Mouse (Mus musculus) liver, embryonic 13.5 days (tissue): ENCODE measurements around the gene Naa38. TPM values are rescaled to one million over a fixed set of nuclear protein-coding genes. Genes with fewer than 3 reads are reported as not detected.
A peak's percentile ranks its signal among the peaks of the same experiment; 100 is the strongest.

Experiments
- ATAC-seq: fragments of 200-750 bp; cut with Nextera tagmentation; 2 replicates; pipeline ENCODE4 v1.8.0; 2017; ENCODE audit warnings: low read depth, mild to moderate bottlenecking, moderate number of reproducible peaks, moderate library complexity
- DNase-seq: peaks from one replicate; pipeline ENCODE4 v3.0.0; 2022
- H3K27ac ChIP-seq: fragments of 300-500 bp; sonication (generic); 2 replicates; pipeline ENCODE4 v1.5.1; 2015; ENCODE audit warnings: moderate library complexity, mild to moderate bottlenecking, inconsistent platforms
- H3K27me3 ChIP-seq: fragments of 300-500 bp; sonication (generic); 2 replicates; pipeline ENCODE4 v1.6.1; 2015; ENCODE audit warnings: mild to moderate bottlenecking, inconsistent platforms
- H3K36me3 ChIP-seq: fragments of 300-500 bp; sonication (generic); 2 replicates; pipeline ENCODE4 v1.6.1; 2015; ENCODE audit warnings: mild to moderate bottlenecking, inconsistent platforms
- H3K4me1 ChIP-seq: fragments of 300-500 bp; sonication (generic); replicated peaks from 2 replicates; pipeline ENCODE4 v1.6.1; 2015; ENCODE audit warnings: inconsistent platforms
- H3K4me2 ChIP-seq: fragments of 300-500 bp; sonication (generic); 2 replicates; pipeline ENCODE4 v1.6.1; 2015; ENCODE audit warnings: inconsistent platforms, mild to moderate bottlenecking, moderate library complexity
- H3K4me3 ChIP-seq: fragments of 300-500 bp; sonication (generic); replicated peaks from 2 replicates; pipeline ENCODE4 v1.5.1; 2015; ENCODE audit warnings: mild to moderate bottlenecking, inconsistent platforms
- H3K9ac ChIP-seq: fragments of 300-500 bp; sonication (generic); 2 replicates; pipeline ENCODE4 v1.6.1; 2015; ENCODE audit warnings: mild to moderate bottlenecking, inconsistent platforms
- H3K9me3 ChIP-seq: fragments of 300-500 bp; sonication (generic); replicated peaks from 2 replicates; pipeline ENCODE4 v1.6.1; 2016; ENCODE audit warnings: inconsistent platforms
- WGBS: fragments of 180-500 bp; shearing (Covaris S2); methylation state at CpG from one replicate; pipeline ENCODE4 v1.1.7; 2015; ENCODE audit not compliant: insufficient replicate concordance; 5-methylcytosine and 5-hydroxymethylcytosine counted together
- polyA plus RNA-seq: library from polyadenylated mRNA; unstranded; fragments of >200 nt; fragmentation: Nextera tagmentation; extraction: Ambion mirVana; gene quantifications from 2 replicates; pipeline ENCODE4 v1.2.1, GENCODE M21; 2015

The Naa38 gene
- polyA plus RNA-seq, 1 experiment from 2014 or later = 105 TPM

DNA sequence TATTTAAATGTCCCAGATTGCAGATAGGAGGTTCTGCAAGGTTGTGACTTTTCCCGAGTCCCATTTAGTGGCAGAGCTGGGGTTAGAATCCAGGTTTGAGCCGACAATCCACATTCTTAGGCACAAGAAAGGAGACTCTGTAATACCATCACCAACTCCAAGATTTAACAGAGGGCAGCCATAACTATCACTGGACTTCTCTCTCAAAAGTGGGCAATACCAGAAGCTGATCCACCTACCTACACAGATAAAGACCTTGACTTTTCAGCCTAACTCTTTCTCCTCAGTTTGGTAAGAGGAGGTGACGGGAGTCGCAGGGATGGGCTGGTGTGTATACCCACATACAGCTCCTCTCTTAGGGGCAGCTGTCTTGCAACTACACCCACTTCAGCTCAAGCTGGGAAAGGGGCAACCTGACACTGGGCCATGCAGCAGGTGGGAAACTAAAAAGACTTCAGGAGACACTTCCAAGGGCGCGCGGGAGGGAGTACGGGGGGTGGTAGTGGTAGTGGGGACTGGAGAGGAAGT is 21.7 kb downstream of the Naa38 start:
- H3K4me2 ChIP-seq = peak overlapping the region; percentile 95
- WGBS = 29% methylated on average over 8 of the region's 8 CpGs
- no peaks in the 10 kb centered on the region for H3K9me3 ChIP-seq
- peaks cover 91% of the 10 kb centered on the region for H3K4me1 ChIP-seq
- ATAC-seq (no peak), DNase-seq (no peak)
- peaks cover 3% of the 10 kb centered on the region; the same call in 1 of the 2 replicates for H3K36me3 ChIP-seq
- peaks cover 43% of the 10 kb centered on the region for H3K27me3 ChIP-seq
- H3K9ac ChIP-seq = peak overlapping the region; percentile 8; the same call in 1 of the 2 replicates
- H3K27ac ChIP-seq = peak overlapping the region; percentile 73
- peak overlapping the region; percentile 61 for H3K4me3 ChIP-seq

DNA sequence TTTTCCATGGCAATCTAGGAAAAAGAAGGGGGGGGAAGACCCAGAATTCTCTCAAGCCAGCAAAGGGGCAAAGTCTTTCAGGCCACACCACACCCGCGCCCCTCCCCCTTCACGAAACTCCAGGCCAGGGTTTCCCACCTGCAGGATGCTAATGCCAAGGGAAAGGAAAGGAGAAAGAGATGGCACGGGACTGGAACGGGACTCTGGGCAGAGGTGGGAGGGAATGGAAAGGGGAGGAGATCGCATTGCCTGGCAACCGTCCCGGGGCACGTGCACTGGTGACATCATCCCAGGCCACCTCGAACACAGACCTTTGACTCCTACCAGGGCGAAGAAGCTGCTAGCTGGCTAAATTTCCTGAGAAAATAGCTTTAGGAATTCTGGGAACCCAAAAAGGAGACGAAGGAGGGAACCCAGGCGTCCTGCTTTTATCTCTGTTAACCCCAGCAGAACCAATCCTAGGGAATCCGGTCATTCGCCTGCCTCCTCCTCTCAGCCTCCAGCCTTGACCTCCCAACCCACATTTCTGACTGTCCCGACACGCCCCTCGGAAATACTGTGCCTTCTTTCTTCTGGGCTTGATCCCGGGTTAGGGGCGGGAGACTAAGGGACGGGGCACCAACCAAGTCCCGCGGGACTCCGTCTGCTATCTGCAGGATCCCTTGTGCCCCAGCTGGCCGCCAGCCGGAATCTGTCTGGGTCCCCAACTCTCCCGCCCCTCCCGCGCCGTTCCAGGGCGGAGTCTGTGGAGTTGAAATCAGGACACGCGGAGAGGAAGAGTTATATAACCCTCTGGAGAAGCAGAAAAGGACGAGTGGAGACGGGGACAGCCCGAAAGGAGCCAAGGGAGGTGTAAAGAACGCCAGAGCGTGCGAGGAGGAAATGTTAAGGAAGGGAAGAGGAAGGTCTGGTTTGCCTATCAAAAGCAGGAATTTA is 22.4 kb downstream of the Naa38 start:
- ATAC-seq = no peak
- Histone ChIP-seq H3K4me3 (peak overlapping the region; percentile 61), H3K36me3 (peaks cover 3% of the 10 kb centered on the region; the same call in 1 of the 2 replicates)

DNA sequence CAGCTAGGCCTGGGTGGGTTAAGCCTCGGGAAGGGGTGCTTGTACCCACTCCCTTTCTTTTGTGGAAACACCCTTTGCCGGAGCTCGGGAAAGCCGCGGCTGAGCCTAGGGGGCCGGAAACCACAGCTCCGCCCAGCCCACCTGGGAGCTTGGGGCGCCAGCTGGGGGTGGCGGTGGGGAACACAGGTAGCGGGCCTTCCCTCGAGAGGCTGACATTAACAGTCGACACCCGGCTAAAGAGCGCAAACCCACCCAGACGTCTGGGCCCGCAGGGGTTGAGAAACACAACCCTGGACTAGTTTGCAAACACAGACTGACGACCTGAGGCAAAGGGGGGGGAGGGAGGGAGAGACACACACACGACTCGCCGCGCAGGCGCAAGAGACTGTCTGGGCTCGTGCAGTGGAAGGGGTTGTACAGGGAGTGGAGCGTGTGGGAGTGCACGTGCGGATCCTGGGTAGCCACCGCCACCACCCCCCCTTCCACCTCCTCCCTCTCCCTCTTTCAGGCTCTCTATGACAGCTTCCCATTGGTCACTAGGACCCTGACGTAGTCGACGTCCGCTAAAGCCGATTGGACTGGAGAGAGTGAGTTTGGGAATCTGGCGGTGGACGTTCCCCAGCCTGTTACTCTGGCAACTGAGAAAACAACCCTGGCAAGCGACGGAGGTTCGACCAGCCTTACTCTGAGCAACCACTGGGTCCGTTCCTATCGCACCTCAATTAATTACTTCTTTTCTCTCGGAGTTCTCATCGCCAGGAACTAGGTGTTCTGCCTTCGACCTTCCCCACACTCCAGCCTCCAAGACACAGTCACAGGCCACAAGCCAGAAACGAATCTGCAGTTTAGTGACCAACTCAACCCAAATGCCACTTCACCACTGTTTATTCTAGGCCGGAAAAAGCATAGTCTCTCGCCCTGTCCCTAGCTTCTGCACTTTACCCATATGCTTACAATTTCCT is 23.5 kb downstream of the Naa38 start:
- Histone ChIP-seq H3K4me3 (peak overlapping the region; percentile 61), H3K4me1 (peaks cover 77% of the 10 kb centered on the region), H3K36me3 (no peaks in the 10 kb centered on the region), H3K27me3 (peaks cover 55% of the 10 kb centered on the region), H3K9ac (peak overlapping the region; percentile 73), H3K27ac (peak overlapping the region; percentile 81), H3K4me2 (peak overlapping the region; percentile 95), H3K9me3 (no peaks in the 10 kb centered on the region)
- under 1% methylated on average over 45 of the region's 45 CpGs for WGBS
- DNase-seq = peak; percentile 85
- peak; percentile 81 for ATAC-seq

More for the DNA sequence above, 22.4 kb downstream of the Naa38 start:
- DNase-seq = peak; percentile 66
- Histone ChIP-seq H3K4me1 (peaks cover 83% of the 10 kb centered on the region), H3K9ac (peak overlapping the region; percentile 73), H3K4me2 (peak overlapping the region; percentile 95), H3K27me3 (peaks cover 51% of the 10 kb centered on the region), H3K27ac (peak overlapping the region; percentile 81), H3K9me3 (no peaks in the 10 kb centered on the region)
- WGBS = under 1% methylated on average over 39 of the region's 39 CpGs

DNA sequence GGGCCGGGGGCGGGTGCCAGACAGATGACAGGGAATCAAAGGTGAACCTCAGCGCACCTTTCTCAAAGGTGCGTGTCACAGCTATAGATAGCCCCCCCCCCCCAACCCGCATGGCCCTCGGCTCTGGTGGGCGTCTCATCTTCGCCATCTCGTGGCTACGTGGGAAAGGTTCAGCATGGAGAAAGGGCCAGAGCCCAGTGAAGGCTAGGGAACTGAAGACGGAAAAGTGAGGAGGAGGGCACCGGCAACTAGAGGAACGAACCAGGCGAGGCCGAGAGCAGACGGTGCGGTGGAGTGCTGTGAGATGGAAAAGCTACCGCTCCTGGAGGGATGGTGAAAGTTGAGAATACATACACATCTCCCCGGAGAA is 24.1 kb downstream of the Naa38 start:
- whole genome bisulfite sequencing = under 1% methylated on average over 19 of the region's 19 CpGs
- peaks cover 55% of the 10 kb centered on the region for H3K27me3 ChIP-seq

DNA sequence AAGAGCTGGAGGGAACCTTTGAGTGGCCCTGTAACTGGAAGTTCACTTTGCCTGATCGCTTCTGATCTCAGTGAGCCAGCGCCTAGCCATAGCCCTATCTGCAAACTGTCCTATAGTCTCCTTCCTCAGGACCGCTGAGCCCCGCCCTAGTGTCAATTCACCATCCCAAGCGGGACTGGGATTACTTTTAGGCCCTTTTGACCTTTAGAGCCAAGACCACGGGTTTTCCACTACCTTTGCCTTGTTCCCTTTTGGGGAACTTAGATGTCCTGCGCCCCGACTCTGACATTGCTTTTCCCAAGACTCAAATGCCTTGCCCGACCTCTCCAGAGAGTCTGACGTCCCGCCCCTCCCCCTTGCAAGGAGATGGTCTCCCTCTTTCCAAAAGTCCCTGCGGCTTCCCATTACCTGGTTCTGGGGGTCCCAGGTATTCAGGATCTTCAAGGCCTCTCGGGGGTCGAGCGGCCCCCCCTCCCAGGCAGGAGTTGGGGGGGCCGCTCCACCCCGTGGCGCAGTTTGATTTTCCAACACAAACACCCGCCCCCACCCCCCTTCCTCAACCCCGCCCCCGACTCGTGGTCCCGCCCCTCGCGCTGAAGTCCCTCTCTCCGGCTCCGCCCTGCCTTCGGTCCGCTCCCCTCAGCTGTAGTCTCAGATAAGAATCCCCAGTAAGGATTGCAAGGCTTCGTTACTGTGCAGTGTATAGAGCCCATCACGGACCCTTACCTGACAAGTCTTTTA is 24.7 kb downstream of the Naa38 start:
- peaks cover 55% of the 10 kb centered on the region for H3K27me3 ChIP-seq
- DNase-seq = peak; percentile 70
- no peaks in the 10 kb centered on the region for H3K9me3 ChIP-seq
- peaks cover 71% of the 10 kb centered on the region for H3K4me1 ChIP-seq
- H3K36me3 ChIP-seq = no peaks in the 10 kb centered on the region
- peak overlapping the region; percentile 61 for H3K4me3 ChIP-seq
- peak overlapping the region; percentile 81 for H3K27ac ChIP-seq
- H3K4me2 ChIP-seq = peak overlapping the region; percentile 95
- ATAC-seq = peak; percentile 59
- WGBS = 1% methylated on average over 31 of the region's 31 CpGs
- H3K9ac ChIP-seq = peak overlapping the region; percentile 65

More for the DNA sequence above, 24.1 kb downstream of the Naa38 start:
- H3K9me3 ChIP-seq = no peaks in the 10 kb centered on the region
- ATAC-seq = no peak
- H3K27ac ChIP-seq = peak overlapping the region; percentile 81
- DNase-seq = no peak
- peaks cover 76% of the 10 kb centered on the region for H3K4me1 ChIP-seq
- peak overlapping the region; percentile 95 for H3K4me2 ChIP-seq
- H3K36me3 ChIP-seq = no peaks in the 10 kb centered on the region
- peak overlapping the region; percentile 65 for H3K9ac ChIP-seq
- peak overlapping the region; percentile 61 for H3K4me3 ChIP-seq

DNA sequence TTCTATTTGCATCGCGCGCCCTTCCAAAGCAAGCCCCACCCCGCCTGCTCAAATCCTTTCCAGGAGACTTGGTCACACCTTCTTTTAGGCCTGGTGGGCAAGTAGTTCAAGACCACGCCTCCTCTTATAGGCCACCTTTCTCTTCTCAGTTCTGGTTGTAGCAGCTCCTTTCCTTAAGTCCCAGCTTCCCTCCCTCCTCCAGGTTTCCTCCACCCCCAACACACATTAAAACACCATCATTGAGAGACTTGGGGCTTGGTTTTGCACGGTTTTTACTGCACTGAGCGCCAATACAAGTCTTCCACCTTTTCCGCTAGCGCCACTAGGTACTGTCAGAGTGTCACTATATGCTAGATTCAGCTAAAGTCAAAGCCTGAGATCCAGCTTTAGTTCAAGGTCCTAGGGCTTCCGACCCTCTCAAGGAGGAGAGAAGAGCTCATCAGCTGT is 25.3 kb downstream of the Naa38 start:
- Histone ChIP-seq H3K36me3 (no peaks in the 10 kb centered on the region), H3K27ac (no peak overlapping the region), H3K4me2 (peak overlapping the region; percentile 95), H3K9ac (no peak overlapping the region; the same call in 1 of the 2 replicates), H3K4me1 (peaks cover 65% of the 10 kb centered on the region), H3K4me3 (peak overlapping the region; percentile 61), H3K27me3 (peaks cover 51% of the 10 kb centered on the region), H3K9me3 (no peaks in the 10 kb centered on the region)
- no peak for DNase-seq
- no peak for ATAC-seq
- WGBS = 14% methylated on average over 10 of the region's 10 CpGs

DNA sequence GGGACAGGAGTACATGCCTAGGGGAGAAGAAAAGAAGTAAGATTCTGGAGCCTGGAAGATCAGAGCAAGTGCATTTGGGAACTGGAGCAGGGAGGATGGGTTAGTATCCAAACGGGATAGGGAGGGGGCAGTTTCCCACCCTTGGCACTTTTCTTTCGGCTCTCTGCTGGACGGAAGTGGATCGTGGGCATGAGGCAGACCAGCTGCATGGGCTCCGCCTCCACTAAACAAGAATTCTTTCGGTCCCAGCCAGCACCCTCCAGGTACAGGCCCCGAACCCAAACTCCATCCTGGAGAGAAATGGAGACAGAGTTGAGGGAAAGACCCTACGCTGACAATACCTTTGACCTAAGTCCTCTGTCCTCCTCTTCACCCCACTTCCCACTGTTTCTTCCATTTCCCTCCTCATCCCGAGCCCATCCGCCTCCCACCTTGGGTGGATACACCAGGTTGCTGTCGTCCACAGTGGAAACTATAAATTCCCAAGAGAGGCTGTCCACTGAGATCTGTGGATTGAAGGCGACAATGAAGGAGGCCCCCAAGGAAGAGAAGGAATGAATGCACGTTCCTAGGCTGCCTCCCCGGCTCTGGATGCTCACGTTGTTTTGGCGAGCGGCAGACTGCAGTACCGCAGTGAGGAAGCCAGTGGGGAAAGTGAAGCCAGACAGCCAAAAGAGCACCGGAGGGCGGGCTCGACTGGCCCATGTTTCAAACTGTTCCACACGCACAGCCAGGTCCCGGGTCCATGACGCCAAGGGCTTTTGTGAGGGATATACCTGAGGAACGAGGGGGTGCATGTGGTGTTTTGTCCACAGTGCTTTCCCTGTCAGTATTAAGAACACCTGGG is 26.1 kb downstream of the Naa38 start:
- DNase-seq = no peak
- Histone ChIP-seq H3K27me3 (peaks cover 49% of the 10 kb centered on the region), H3K4me3 (peak overlapping the region; percentile 61), H3K36me3 (no peaks in the 10 kb centered on the region), H3K4me2 (peak overlapping the region; percentile 95), H3K4me1 (peaks cover 67% of the 10 kb centered on the region), H3K27ac (no peak overlapping the region), H3K9ac (no peak overlapping the region), H3K9me3 (no peaks in the 10 kb centered on the region)
- 30% methylated on average over 25 of the region's 25 CpGs for WGBS
- no peak for ATAC-seq

DNA sequence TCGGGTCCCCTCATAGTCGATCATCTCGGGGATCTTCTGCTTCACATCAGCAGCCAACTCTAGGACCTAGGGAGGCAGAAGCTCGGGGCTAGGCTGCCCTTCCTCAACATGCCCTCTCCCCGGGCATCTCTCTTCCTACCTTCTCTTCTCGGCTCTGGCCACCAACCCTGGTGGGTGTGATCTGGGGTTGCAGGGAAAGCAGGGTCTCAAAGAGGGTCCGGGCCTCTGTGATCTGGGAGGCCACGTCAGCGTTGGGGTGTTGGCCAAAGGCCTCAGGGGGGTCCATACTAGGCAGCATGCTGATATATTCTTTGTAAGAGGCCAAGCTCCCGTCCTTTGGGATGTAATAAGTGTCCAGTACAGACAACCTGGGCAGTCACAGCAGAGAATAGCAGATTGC is 27.6 kb downstream of the Naa38 start:
- no peak overlapping the region for H3K27ac ChIP-seq
- H3K4me1 ChIP-seq = peaks cover 57% of the 10 kb centered on the region
- no peak overlapping the region for H3K9ac ChIP-seq
- 73% methylated on average over 10 of the region's 10 CpGs for WGBS
- no peak overlapping the region for H3K4me3 ChIP-seq
- no peak overlapping the region for H3K4me2 ChIP-seq
- H3K36me3 ChIP-seq = no peaks in the 10 kb centered on the region
- no peak for DNase-seq
- H3K9me3 ChIP-seq = no peaks in the 10 kb centered on the region
- H3K27me3 ChIP-seq = peaks cover 36% of the 10 kb centered on the region
- ATAC-seq = no peak

DNA sequence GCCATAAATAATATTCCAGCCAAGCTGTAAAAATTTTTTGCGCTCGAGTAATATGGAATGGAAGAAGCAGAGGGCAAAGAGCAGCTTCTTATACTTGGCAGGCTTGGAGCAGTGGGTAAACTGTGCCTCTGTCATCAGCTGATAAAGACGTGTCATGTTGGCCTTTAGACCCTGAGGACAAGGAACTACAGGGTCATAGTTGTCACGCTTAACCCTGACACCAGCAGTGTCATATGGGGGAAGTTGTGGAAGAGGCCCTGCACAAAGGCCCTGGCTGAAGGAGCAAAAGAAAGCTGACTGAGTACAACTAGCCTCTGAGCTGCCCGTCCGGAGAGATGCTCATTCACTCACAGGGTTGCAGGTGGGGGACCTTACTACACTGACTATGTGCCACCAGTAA is 28.6 kb downstream of the Naa38 start:
- WGBS = 26% methylated on average over 6 of the region's 6 CpGs
- no peak overlapping the region for H3K4me3 ChIP-seq
- H3K4me1 ChIP-seq = peaks cover 52% of the 10 kb centered on the region
- no peak overlapping the region for H3K4me2 ChIP-seq
- H3K27me3 ChIP-seq = peaks cover 28% of the 10 kb centered on the region
- DNase-seq (no peak), ATAC-seq (no peak)
- H3K27ac ChIP-seq = no peak overlapping the region
- no peaks in the 10 kb centered on the region for H3K36me3 ChIP-seq
- no peaks in the 10 kb centered on the region for H3K9me3 ChIP-seq
- H3K9ac ChIP-seq = no peak overlapping the region

DNA sequence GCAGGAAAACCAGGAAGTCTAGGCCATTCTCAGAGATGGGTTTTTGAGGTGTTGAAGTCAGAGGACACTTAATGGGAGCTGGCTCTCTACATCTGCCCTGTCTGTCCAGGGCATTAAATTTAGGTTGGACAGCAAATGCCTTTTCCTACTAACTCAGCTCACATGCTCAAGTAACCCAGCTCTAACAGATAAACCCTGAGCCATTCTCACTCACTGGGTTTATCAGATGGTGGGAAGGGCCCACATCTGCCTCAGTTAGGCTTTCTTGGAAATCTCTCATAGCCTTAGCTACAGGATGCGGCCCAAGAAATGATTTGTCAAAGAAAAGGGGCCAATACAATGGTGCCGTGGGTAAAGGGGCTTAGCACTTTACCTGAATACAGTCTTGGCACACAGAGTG is 31.0 kb downstream of the Naa38 start:
- no peaks in the 10 kb centered on the region for H3K9me3 ChIP-seq
- H3K4me2 ChIP-seq = no peak overlapping the region
- DNase-seq = no peak
- H3K4me1 ChIP-seq = peaks cover 35% of the 10 kb centered on the region
- H3K9ac ChIP-seq = 0 out of 2 replicates have a peak overlapping the region, but pooled peaks have one; percentile 3
- WGBS = 22% methylated on average over 2 of the region's 2 CpGs
- no peak overlapping the region for H3K27ac ChIP-seq
- ATAC-seq = peak; percentile 49; the same call in 1 of the 2 replicates
- H3K27me3 ChIP-seq = peaks cover 19% of the 10 kb centered on the region
- H3K4me3 ChIP-seq = no peak overlapping the region
- no peaks in the 10 kb centered on the region for H3K36me3 ChIP-seq
